Mouse (Mus musculus) embryonic facial prominence, embryonic 13.5 days (tissue): ENCODE measurements around the gene Arid1b. TPM values are rescaled to one million over a fixed set of nuclear protein-coding genes. Genes with fewer than 3 reads are reported as not detected.
A peak's percentile ranks its signal among the peaks of the same experiment; 100 is the strongest.

Experiments used
- ATAC-seq: fragments of 200-750 bp; cut with Nextera tagmentation; 2 replicates; pipeline ENCODE4 v1.8.0; 2017; ENCODE audit warnings: low read depth; ENCODE audit not compliant: insufficient number of reproducible peaks, insufficient read depth, low FRiP score, low TSS enrichment
- H3K27ac ChIP-seq: fragments of 300-500 bp; sonication (generic); 2 replicates; pipeline ENCODE4 v1.5.1; 2015; ENCODE audit warnings: moderate library complexity, mild to moderate bottlenecking, inconsistent platforms
- H3K27me3 ChIP-seq: fragments of 300-500 bp; sonication (generic); 2 replicates; pipeline ENCODE4 v1.6.1; 2015; ENCODE audit warnings: mild to moderate bottlenecking, inconsistent platforms
- H3K36me3 ChIP-seq: fragments of 300-500 bp; sonication (generic); 2 replicates; pipeline ENCODE4 v1.6.1; 2015; ENCODE audit warnings: mild to moderate bottlenecking, inconsistent platforms
- H3K4me1 ChIP-seq: fragments of 300-500 bp; sonication (generic); 2 replicates; pipeline ENCODE4 v1.6.1; 2015; ENCODE audit warnings: inconsistent platforms
- H3K4me2 ChIP-seq: fragments of 300-500 bp; sonication (generic); 2 replicates; pipeline ENCODE4 v1.6.1; 2015; ENCODE audit warnings: moderate library complexity, mild to moderate bottlenecking, inconsistent platforms
- H3K4me3 ChIP-seq: fragments of 300-500 bp; sonication (generic); 2 replicates; pipeline ENCODE4 v1.5.1; 2015; ENCODE audit warnings: mild to moderate bottlenecking, inconsistent platforms
- H3K9ac ChIP-seq: fragments of 300-500 bp; sonication (generic); 2 replicates; pipeline ENCODE4 v1.6.1; 2015; ENCODE audit warnings: mild to moderate bottlenecking, inconsistent platforms
- H3K9me3 ChIP-seq: fragments of 300-500 bp; sonication (generic); 2 replicates; pipeline ENCODE4 v1.6.1; 2016; ENCODE audit warnings: inconsistent platforms
- WGBS: fragments of 180-500 bp; shearing (Covaris S2); methylation state at CpG from one replicate; pipeline ENCODE4 v1.1.7; 2015; ENCODE audit warnings: mixed read lengths; 5-methylcytosine and 5-hydroxymethylcytosine counted together
- polyA plus RNA-seq: library from polyadenylated mRNA; unstranded; fragments of >200 nt; fragmentation: Nextera tagmentation; extraction: Ambion mirVana; gene quantifications from 2 replicates; pipeline ENCODE4 v1.2.1, GENCODE M21; 2015

Arid1b gene
- polyA plus RNA-seq, 1 experiment from 2014 or later, result 13.0 TPM

- Histone ChIP-seq H3K27me3 (no peaks in the 10 kb centered on the region), H3K4me2 (peak overlapping the region; percentile 24), H3K27ac (peak overlapping the region; percentile 62), H3K36me3 (no peaks in the 10 kb centered on the region), H3K4me1 (peaks cover 38% of the 10 kb centered on the region), H3K9ac (no peak overlapping the region), H3K9me3 (no peaks in the 10 kb centered on the region), H3K4me3 (no peak overlapping the region)
- ATAC-seq, result peak; percentile 71; the same call in 1 of the 2 replicates
- 10% methylated on average over 8 of the region's 8 CpGs for WGBS
Measured at GRCm38 (mm10) chr17:5138641-5139205, 144.6 kb downstream of the Arid1b start.

GRCm38 (mm10) chr17:5139553-5139952, 145.4 kb downstream of the Arid1b start:
- H3K9me3 ChIP-seq, result no peaks in the 10 kb centered on the region
- H3K9ac ChIP-seq, result no peak overlapping the region
- WGBS, result 58% methylated on average over 8 of the region's 8 CpGs
- peaks cover 33% of the 10 kb centered on the region for H3K4me1 ChIP-seq
- H3K36me3 ChIP-seq, result no peaks in the 10 kb centered on the region
- no peak for ATAC-seq
- H3K4me2 ChIP-seq, result no peak overlapping the region
- no peak overlapping the region for H3K4me3 ChIP-seq
- H3K27me3 ChIP-seq, result no peaks in the 10 kb centered on the region
- peak overlapping the region; percentile 62 for H3K27ac ChIP-seq

- no peak overlapping the region for H3K4me2 ChIP-seq
- WGBS, result 79% methylated on average over 6 of the region's 6 CpGs
- H3K27ac ChIP-seq, result no peak overlapping the region
- H3K9me3 ChIP-seq, result no peaks in the 10 kb centered on the region
- H3K4me3 ChIP-seq, result no peak overlapping the region
- H3K36me3 ChIP-seq, result no peaks in the 10 kb centered on the region
- ATAC-seq, result 0 out of 2 replicates have a peak, but pooled peaks have one; percentile 26
- H3K4me1 ChIP-seq, result peaks cover 20% of the 10 kb centered on the region
- no peak overlapping the region for H3K9ac ChIP-seq
- no peaks in the 10 kb centered on the region for H3K27me3 ChIP-seq
Measured at GRCm38 (mm10) chr17:5143735-5144439, 149.8 kb downstream of the Arid1b start.

GRCm38 (mm10) chr17:5150660-5151063, 156.5 kb downstream of the Arid1b start:
- no peaks in the 10 kb centered on the region for H3K36me3 ChIP-seq
- H3K4me1 ChIP-seq, result peaks cover 8% of the 10 kb centered on the region
- H3K27ac ChIP-seq, result peak overlapping the region; percentile 55; the same call in 1 of the 2 replicates
- H3K9ac ChIP-seq, result no peak overlapping the region
- no peaks in the 10 kb centered on the region for H3K27me3 ChIP-seq
- no peaks in the 10 kb centered on the region for H3K9me3 ChIP-seq
- WGBS, result 45% methylated on average over 7 of the region's 7 CpGs
- H3K4me2 ChIP-seq, result no peak overlapping the region
- no peak overlapping the region for H3K4me3 ChIP-seq
- ATAC-seq, result no peak

GRCm38 (mm10) chr17:5151852-5152251, 157.7 kb downstream of the Arid1b start:
- Histone ChIP-seq H3K4me2 (no peak overlapping the region), H3K27ac (no peak overlapping the region), H3K4me1 (peaks cover 8% of the 10 kb centered on the region), H3K9me3 (no peaks in the 10 kb centered on the region), H3K4me3 (no peak overlapping the region), H3K36me3 (no peaks in the 10 kb centered on the region), H3K9ac (no peak overlapping the region), H3K27me3 (no peaks in the 10 kb centered on the region)
- WGBS, result 62% methylated on average over 11 of the region's 11 CpGs
- ATAC-seq, result no peak

GRCm38 (mm10) chr17:5153461-5153860, 159.3 kb downstream of the Arid1b start:
- ATAC-seq, result no peak

GRCm38 (mm10) chr17:5154322-5154721, 160.2 kb downstream of the Arid1b start:
- H3K27ac ChIP-seq, result no peak overlapping the region
- WGBS, result 83% methylated on average over 6 of the region's 6 CpGs

More at GRCm38 (mm10) chr17:5153461-5153860, 159.3 kb downstream of the Arid1b start:
- H3K4me2 ChIP-seq, result no peak overlapping the region
- H3K27ac ChIP-seq, result no peak overlapping the region
- no peak overlapping the region for H3K9ac ChIP-seq
- H3K27me3 ChIP-seq, result no peaks in the 10 kb centered on the region
- H3K4me3 ChIP-seq, result no peak overlapping the region
- no peaks in the 10 kb centered on the region for H3K36me3 ChIP-seq
- peaks cover 8% of the 10 kb centered on the region for H3K4me1 ChIP-seq
- WGBS, result 89% methylated on average over 2 of the region's 2 CpGs
- no peaks in the 10 kb centered on the region for H3K9me3 ChIP-seq

GRCm38 (mm10) chr17:5157609-5158008, 163.5 kb downstream of the Arid1b start:
- WGBS, result 84% methylated on average over 7 of the region's 7 CpGs

More at GRCm38 (mm10) chr17:5154322-5154721, 160.2 kb downstream of the Arid1b start:
- Histone ChIP-seq H3K27me3 (no peaks in the 10 kb centered on the region), H3K4me2 (no peak overlapping the region), H3K4me3 (no peak overlapping the region), H3K4me1 (peaks cover 8% of the 10 kb centered on the region), H3K9me3 (no peaks in the 10 kb centered on the region), H3K9ac (no peak overlapping the region), H3K36me3 (no peaks in the 10 kb centered on the region)
- ATAC-seq, result no peak

GRCm38 (mm10) chr17:5162525-5162924, 168.4 kb downstream of the Arid1b start:
- 45% methylated on average over 2 of the region's 2 CpGs for WGBS

More at GRCm38 (mm10) chr17:5157609-5158008, 163.5 kb downstream of the Arid1b start:
- Histone ChIP-seq H3K27me3 (no peaks in the 10 kb centered on the region), H3K9ac (no peak overlapping the region), H3K9me3 (no peaks in the 10 kb centered on the region), H3K4me1 (no peaks in the 10 kb centered on the region; the same call in 1 of the 2 replicates), H3K4me2 (no peak overlapping the region), H3K4me3 (no peak overlapping the region), H3K27ac (no peak overlapping the region), H3K36me3 (peaks cover 8% of the 10 kb centered on the region; the same call in 1 of the 2 replicates)
- no peak for ATAC-seq

GRCm38 (mm10) chr17:5163251-5163826, 169.2 kb downstream of the Arid1b start:
- H3K4me3 ChIP-seq, result no peak overlapping the region
- no peaks in the 10 kb centered on the region for H3K9me3 ChIP-seq
- no peak overlapping the region for H3K27ac ChIP-seq
- 76% methylated on average over 7 of the region's 7 CpGs for WGBS
- no peaks in the 10 kb centered on the region for H3K27me3 ChIP-seq
- H3K9ac ChIP-seq, result no peak overlapping the region
- H3K4me1 ChIP-seq, result peaks cover 20% of the 10 kb centered on the region; the same call in 1 of the 2 replicates
- H3K4me2 ChIP-seq, result no peak overlapping the region
- ATAC-seq, result no peak
- H3K36me3 ChIP-seq, result peaks cover 8% of the 10 kb centered on the region; the same call in 1 of the 2 replicates

More at GRCm38 (mm10) chr17:5162525-5162924, 168.4 kb downstream of the Arid1b start:
- no peak overlapping the region for H3K4me3 ChIP-seq
- H3K27me3 ChIP-seq, result no peaks in the 10 kb centered on the region
- no peaks in the 10 kb centered on the region for H3K9me3 ChIP-seq
- peaks cover 15% of the 10 kb centered on the region; the same call in 1 of the 2 replicates for H3K4me1 ChIP-seq
- no peak overlapping the region for H3K27ac ChIP-seq
- no peak overlapping the region for H3K9ac ChIP-seq
- H3K36me3 ChIP-seq, result peaks cover 8% of the 10 kb centered on the region; the same call in 1 of the 2 replicates
- no peak overlapping the region for H3K4me2 ChIP-seq
- no peak for ATAC-seq

GRCm38 (mm10) chr17:5164794-5165193, 170.7 kb downstream of the Arid1b start:
- ATAC-seq, result no peak
- H3K27me3 ChIP-seq, result no peaks in the 10 kb centered on the region
- no peak overlapping the region for H3K4me3 ChIP-seq
- no peak overlapping the region for H3K9ac ChIP-seq
- H3K4me2 ChIP-seq, result no peak overlapping the region
- peaks cover 24% of the 10 kb centered on the region for H3K4me1 ChIP-seq
- peaks cover 5% of the 10 kb centered on the region; the same call in 1 of the 2 replicates for H3K36me3 ChIP-seq
- H3K27ac ChIP-seq, result no peak overlapping the region
- WGBS, result 86% methylated on average over 4 of the region's 4 CpGs
- H3K9me3 ChIP-seq, result no peaks in the 10 kb centered on the region
